Mouse (Mus musculus) liver, embryonic 14.5 days (tissue): ENCODE results near the gene Lrrc42. TPM values are rescaled to one million over a fixed set of nuclear protein-coding genes. Genes with fewer than 3 reads are reported as not detected.

Experiments
- ATAC-seq: fragments of 200-750 bp; cut with Nextera tagmentation; 2 replicates; pipeline ENCODE4 v1.8.0; 2017; ENCODE audit warnings: moderate number of reproducible peaks, mild to moderate bottlenecking, moderate library complexity; ENCODE audit not compliant: insufficient read depth
- DNase-seq, 3 experiments: peaks; one replicate each; pipeline ENCODE4 v3.0.0-alpha.2; 2012 to 2013; ENCODE audit warnings: low read depth in 3 of 3, low spot score in 3 of 3
- H3K27ac ChIP-seq: fragments of 300-500 bp; sonication (generic); 2 replicates; pipeline ENCODE4 v1.5.1; 2014; ENCODE audit warnings: moderate library complexity, mild to moderate bottlenecking, control low read depth, inconsistent platforms
- H3K27me3 ChIP-seq: fragments of 300-500 bp; sonication (generic); 2 replicates; pipeline ENCODE4 v1.6.1; 2014; ENCODE audit warnings: mild to moderate bottlenecking, low read length, moderate library complexity; ENCODE audit not compliant: control insufficient read depth, insufficient read depth
- H3K36me3 ChIP-seq: fragments of 300-500 bp; sonication (generic); replicated peaks from 2 replicates; pipeline ENCODE4 v1.6.1; 2014; ENCODE audit warnings: low read depth; ENCODE audit not compliant: control insufficient read depth, insufficient read depth
- H3K4me1 ChIP-seq, 2 experiments: fragments of 200-500 bp in 1 of 2; fragments of 300-500 bp in 1 of 2; sonication (generic) in 1 of 2; replicated peaks; 2 replicates each; pipeline ENCODE4 v1.6.1; 2012 to 2014; ENCODE audit warnings: antibody characterized with exemption in 1 of 2, inconsistent platforms in 1 of 2, low read length in 1 of 2; ENCODE audit not compliant: control insufficient read depth in 2 of 2, insufficient read depth in 2 of 2
- H3K4me2 ChIP-seq: fragments of 300-500 bp; sonication (generic); 2 replicates; pipeline ENCODE4 v1.6.1; 2014; ENCODE audit warnings: low read depth, mild to moderate bottlenecking, control low read depth, moderate library complexity
- H3K4me3 ChIP-seq, 2 experiments: fragments of 200-500 bp in 1 of 2; fragments of 300-500 bp in 1 of 2; sonication (generic) in 1 of 2; 2 replicates each; pipeline ENCODE4 v1.5.1; 2012 to 2014; ENCODE audit warnings: low read depth in 2 of 2, low read length in 2 of 2, mild to moderate bottlenecking in 2 of 2, control low read depth in 1 of 2, inconsistent platforms in 1 of 2, moderate library complexity in 1 of 2; ENCODE audit not compliant: insufficient read depth in 1 of 2
- H3K9ac ChIP-seq: fragments of 300-500 bp; sonication (generic); replicated peaks from 2 replicates; pipeline ENCODE4 v1.6.1; 2014; ENCODE audit warnings: mild to moderate bottlenecking, control low read depth, moderate library complexity
- H3K9me3 ChIP-seq: fragments of 300-500 bp; sonication (generic); 2 replicates; pipeline ENCODE4 v1.6.1; 2016; ENCODE audit warnings: low read length, mixed read lengths; ENCODE audit not compliant: control insufficient read depth
- CTCF ChIP-seq: IDR thresholded peaks from 2 replicates; pipeline ENCODE4 v1.5.1; 2016; ENCODE audit warnings: antibody characterized with exemption, low read depth, control low read depth
- EP300 ChIP-seq: IDR thresholded peaks from 2 replicates; pipeline ENCODE4 v1.6.1; 2016; ENCODE audit warnings: antibody characterized with exemption, low read depth
- WGBS: fragments of 180-500 bp; shearing (Covaris S2); extraction: QIAGEN DNeasy Blood & Tissue Kit; methylation state at CpG from one replicate; pipeline ENCODE4 v1.1.7; 2014; ENCODE audit not compliant: insufficient replicate concordance; 5-methylcytosine and 5-hydroxymethylcytosine counted together
- polyA plus RNA-seq, 2 experiments: library from polyadenylated mRNA; depleted of rRNA in 1 of 2; stranded (reverse) in 1 of 2; unstranded in 1 of 2; fragments of >200 nt; fragmentation: Nextera tagmentation in 1 of 2; extraction: Ambion mirVana in 1 of 2; gene quantifications; 2 replicates each; pipeline versions ENCODE4 v1.2.1 to v1.2.3; 2012 to 2014

The Lrrc42 gene
- polyA plus RNA-seq, 2 experiments = 7.6 to 11.1 TPM

DNA sequence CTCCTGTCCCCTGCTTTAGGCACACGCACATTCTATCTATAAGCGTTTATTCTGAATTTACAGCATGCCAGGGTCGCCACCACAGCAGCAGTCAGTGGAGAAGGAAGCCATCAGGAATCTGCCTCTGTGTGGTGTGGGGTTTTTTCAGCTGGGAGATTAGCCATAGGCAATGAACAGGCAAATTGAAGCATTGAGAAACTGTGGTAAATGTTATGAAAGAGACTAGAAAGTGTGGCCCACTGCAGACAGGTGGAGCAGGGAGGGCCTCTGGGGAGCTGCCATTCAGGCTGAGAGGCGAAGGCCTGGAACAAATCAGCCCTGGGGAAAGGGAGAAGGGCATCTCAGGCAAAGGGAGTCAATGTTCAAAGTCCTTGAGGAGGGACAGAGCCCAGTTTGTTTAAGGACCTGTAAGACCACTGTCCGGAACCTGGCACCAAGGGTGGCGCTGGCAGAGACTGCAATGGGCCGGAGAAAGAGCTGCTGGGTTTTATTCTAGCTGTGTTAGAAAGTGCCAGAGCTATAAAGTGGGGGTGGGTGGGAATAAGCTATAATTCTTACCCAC is 46.5 kb upstream of the Lrrc42 start:
- Histone ChIP-seq H3K4me1 (peaks cover 0 to 11% of the 10 kb centered on the region in 2 experiments; a peak in 2 of 4 replicates), H3K4me2 (no peak overlapping the region), H3K36me3 (no peaks in the 10 kb centered on the region), H3K27me3 (no peaks in the 10 kb centered on the region), H3K9ac (no peak overlapping the region), H3K4me3 (no peak overlapping the region), H3K9me3 (no peaks in the 10 kb centered on the region), H3K27ac (no peak overlapping the region)
- ATAC-seq (no peak), DNase-seq (no peak)
- 67% methylated on average over 7 of the region's 7 CpGs for WGBS
- TF ChIP-seq EP300 = no peak
- no peak for TF ChIP-seq CTCF

- H3K36me3 ChIP-seq = no peaks in the 10 kb centered on the region
- ATAC-seq (no peak), DNase-seq (no peak)
- H3K4me2 ChIP-seq = no peak overlapping the region
- H3K27ac ChIP-seq = no peak overlapping the region
- no peak overlapping the region for H3K4me3 ChIP-seq
- 58% methylated on average over 8 of the region's 8 CpGs for WGBS
- H3K9me3 ChIP-seq = no peaks in the 10 kb centered on the region
- no peak overlapping the region for H3K9ac ChIP-seq
- H3K27me3 ChIP-seq = no peaks in the 10 kb centered on the region
- TF ChIP-seq CTCF (no peak), EP300 (no peak)
- H3K4me1 ChIP-seq = peaks cover 0 to 6% of the 10 kb centered on the region in 2 experiments; a peak in 2 of 4 replicates
Observed at GRCm38 (mm10) chr4:107298071-107298606, 44.8 kb upstream of the Lrrc42 start.

DNA sequence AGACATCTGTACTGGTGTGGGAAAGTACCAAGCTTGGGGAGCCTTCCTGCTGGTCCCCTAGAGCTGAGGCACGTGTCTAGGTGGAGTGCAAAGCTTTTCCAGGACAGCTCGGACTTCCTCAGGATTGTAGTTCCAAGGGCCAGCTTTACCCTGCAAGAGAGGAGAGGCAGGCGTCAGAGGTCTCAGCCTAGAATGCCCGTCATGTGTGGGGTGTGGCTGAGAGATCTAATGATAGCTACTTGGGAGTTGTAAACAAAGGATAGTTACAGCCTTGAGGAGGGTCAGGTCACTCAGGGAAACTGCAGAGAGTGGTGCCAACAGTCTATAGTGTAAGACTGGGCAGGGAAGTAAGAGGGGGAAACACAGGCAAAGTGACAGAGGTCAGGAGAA is 38.9 kb upstream of the Lrrc42 start:
- ATAC-seq = no peak
- Histone ChIP-seq H3K4me3 (no peak overlapping the region), H3K4me2 (no peak overlapping the region), H3K27ac (no peak overlapping the region), H3K27me3 (no peaks in the 10 kb centered on the region), H3K36me3 (no peaks in the 10 kb centered on the region), H3K9me3 (no peaks in the 10 kb centered on the region), H3K4me1 (no peaks in the 10 kb centered on the region), H3K9ac (no peak overlapping the region)
- 20% methylated on average over 4 of the region's 4 CpGs for WGBS
- TF ChIP-seq CTCF (no peak), EP300 (no peak)
- no peak for DNase-seq

- Histone ChIP-seq H3K4me2 (no peak overlapping the region), H3K4me3 (no peak overlapping the region), H3K9ac (no peak overlapping the region), H3K4me1 (no peaks in the 10 kb centered on the region), H3K27me3 (no peaks in the 10 kb centered on the region), H3K36me3 (no peaks in the 10 kb centered on the region), H3K9me3 (no peaks in the 10 kb centered on the region), H3K27ac (no peak overlapping the region)
- DNase-seq (no peak), ATAC-seq (no peak)
- 67% methylated on average over 7 of the region's 7 CpGs for WGBS
- TF ChIP-seq EP300 (no peak), CTCF (no peak)
Observed at GRCm38 (mm10) chr4:107291611-107292272, 38.4 kb upstream of the Lrrc42 start.

GRCm38 (mm10) chr4:107287517-107287916 is 34.2 kb upstream of the Lrrc42 start:
- H3K9ac ChIP-seq = no peak overlapping the region
- ATAC-seq = no peak
- 66% methylated on average over 2 of the region's 2 CpGs for WGBS

More at GRCm38 (mm10) chr4:107287517-107287916, 34.2 kb upstream of the Lrrc42 start:
- DNase-seq = no peak
- TF ChIP-seq EP300 (no peak), CTCF (no peak)
- Histone ChIP-seq H3K27me3 (no peaks in the 10 kb centered on the region), H3K27ac (no peak overlapping the region), H3K9me3 (no peaks in the 10 kb centered on the region), H3K4me3 (no peak overlapping the region), H3K36me3 (no peaks in the 10 kb centered on the region), H3K4me1 (no peaks in the 10 kb centered on the region), H3K4me2 (no peak overlapping the region)
